ENCODE assay signal across 8 mouse cellular contexts in the genomic region with DNA sequence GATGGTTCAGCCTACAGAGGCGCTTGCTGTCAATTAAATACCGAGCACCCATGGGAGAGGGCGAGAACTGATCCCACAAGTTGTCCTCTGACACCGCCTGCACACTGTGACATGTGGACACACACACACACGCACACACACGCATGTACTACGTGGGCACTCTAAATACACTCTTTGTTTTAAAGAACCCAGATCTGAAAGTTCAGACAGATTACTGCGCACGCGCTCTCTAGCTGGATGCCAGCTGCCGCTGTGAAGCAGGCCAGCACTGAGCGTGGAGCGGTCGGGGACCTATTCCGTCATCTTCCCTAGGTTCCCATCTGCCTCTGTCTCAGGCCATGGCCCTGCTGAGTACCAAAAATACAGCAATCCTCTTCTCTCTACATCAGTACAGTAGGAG.
A peak's percentile ranks its signal among the peaks of the same experiment; 100 is the strongest.
DNase-seq lines count a peak whose midpoint lies in the region; ATAC-seq lines count a peak whose summit lies in the region.

No protein-coding gene starts in this region.

- H3K36me3 ChIP-seq in lung, embryonic 16.5 days (ENCODE audit: control insufficient read depth, insufficient read depth, low read length) = no peaks in the 10 kb centered on the region
- no peaks in the 10 kb centered on the region for H3K36me3 ChIP-seq in embryonic facial prominence, embryonic 10.5 days (replicated peaks)
- no peaks in the 10 kb centered on the region for H3K36me3 ChIP-seq in hindbrain, embryonic 13.5 days
- H3K36me3 ChIP-seq in midbrain, embryonic 16.5 days (ENCODE audit: control insufficient read depth, insufficient read depth, low read length) = no peaks in the 10 kb centered on the region

- no peaks in the 10 kb centered on the region for H3K9me3 ChIP-seq in lung, embryonic 16.5 days (ENCODE audit: control insufficient read depth, low read length)
- H3K9me3 ChIP-seq in embryonic facial prominence, embryonic 10.5 days = no peaks in the 10 kb centered on the region
- H3K9me3 ChIP-seq in hindbrain, embryonic 13.5 days = no peaks in the 10 kb centered on the region
- no peaks in the 10 kb centered on the region for H3K9me3 ChIP-seq in midbrain, embryonic 16.5 days (replicated peaks; ENCODE audit: control insufficient read depth, low read length, poor library complexity, severe bottlenecking)

- H3K9ac ChIP-seq in lung, embryonic 16.5 days (ENCODE audit: low read length) = no peak overlapping the region
- no peak overlapping the region for H3K9ac ChIP-seq in hindbrain, embryonic 13.5 days
- peak overlapping the region; percentile 25; the same call in 1 of the 2 replicates for H3K9ac ChIP-seq in midbrain, embryonic 16.5 days (ENCODE audit: low read depth, low read length)

- H3K4me1 ChIP-seq in lung, embryonic 16.5 days (replicated peaks; ENCODE audit: control insufficient read depth, insufficient read depth, low read length) = no peaks in the 10 kb centered on the region; the same call in 1 of the 2 replicates
- peaks cover 11% of the 10 kb centered on the region; the same call in 1 of the 2 replicates for H3K4me1 ChIP-seq in embryonic facial prominence, embryonic 10.5 days
- H3K4me1 ChIP-seq in hindbrain, embryonic 13.5 days (replicated peaks) = peaks cover 9% of the 10 kb centered on the region; the same call in 1 of the 2 replicates
- peaks cover 4% of the 10 kb centered on the region for H3K4me1 ChIP-seq in midbrain, embryonic 16.5 days (ENCODE audit: control insufficient read depth, insufficient read depth, low read length)

- ATAC-seq in lung, embryonic 16.5 days (ENCODE audit: low read depth) = peak; percentile 40; the same call in 1 of the 2 replicates
- peak; percentile 43; the same call in 1 of the 2 replicates for ATAC-seq in hindbrain, embryonic 13.5 days (ENCODE audit: low FRiP score)
- peak; percentile 43; the same call in 1 of the 2 replicates for ATAC-seq in midbrain, embryonic 16.5 days
- no peak for ATAC-seq in megakaryocyte, adult 5-6 weeks (ENCODE audit: poor library complexity, severe bottlenecking)

- no peak for DNase-seq in lung, postnatal 36 days
- DNase-seq in embryonic facial prominence, embryonic 10.5 days (ENCODE audit: low spot score) = peak; percentile 16
- DNase-seq in urinary bladder, postnatal 10 days (ENCODE audit: low spot score) = no peak
- DNase-seq in ovary, postnatal 36 days (ENCODE audit: low spot score) = no peak

- H3K27me3 ChIP-seq in lung, embryonic 16.5 days (ENCODE audit: control insufficient read depth, insufficient read depth, low read depth, low read length) = no peaks in the 10 kb centered on the region
- no peaks in the 10 kb centered on the region; the same call in 1 of the 2 replicates for H3K27me3 ChIP-seq in embryonic facial prominence, embryonic 10.5 days (replicated peaks; ENCODE audit: low read depth, poor library complexity, severe bottlenecking)
- no peaks in the 10 kb centered on the region for H3K27me3 ChIP-seq in hindbrain, embryonic 13.5 days
- no peaks in the 10 kb centered on the region for H3K27me3 ChIP-seq in midbrain, embryonic 16.5 days (ENCODE audit: control insufficient read depth, insufficient read depth, low read depth, low read length)

- H3K4me3 ChIP-seq in lung, embryonic 16.5 days (ENCODE audit: low read length) = no peak overlapping the region
- no peak overlapping the region for H3K4me3 ChIP-seq in embryonic facial prominence, embryonic 10.5 days
- H3K4me3 ChIP-seq in hindbrain, embryonic 13.5 days = no peak overlapping the region
- no peak overlapping the region for H3K4me3 ChIP-seq in midbrain, embryonic 16.5 days (ENCODE audit: low read depth, low read length)

- 72% methylated on average over 15 of the region's 15 CpGs for WGBS in lung, embryonic 16.5 days
- WGBS in embryonic facial prominence, embryonic 10.5 days = 70% methylated on average over 15 of the region's 15 CpGs
- 76% methylated on average over 15 of the region's 15 CpGs for WGBS in hindbrain, embryonic 13.5 days
- 55% methylated on average over 15 of the region's 15 CpGs for WGBS in midbrain, embryonic 16.5 days

- H3K4me2 ChIP-seq in lung, embryonic 16.5 days (ENCODE audit: low read depth, low read length) = no peak overlapping the region
- H3K4me2 ChIP-seq in hindbrain, embryonic 13.5 days = no peak overlapping the region
- H3K4me2 ChIP-seq in midbrain, embryonic 16.5 days (ENCODE audit: low read length) = peak overlapping the region; percentile 35

- no peak overlapping the region for H3K27ac ChIP-seq in lung, embryonic 16.5 days (ENCODE audit: low read length)
- no peak overlapping the region for H3K27ac ChIP-seq in embryonic facial prominence, embryonic 10.5 days (replicated peaks)
- H3K27ac ChIP-seq in hindbrain, embryonic 13.5 days = no peak overlapping the region
- no peak overlapping the region for H3K27ac ChIP-seq in midbrain, embryonic 16.5 days (ENCODE audit: low read length)
